Mouse (Mus musculus) midbrain, embryonic 11.5 days (tissue): Measurements from ENCODE around the gene 1600014C23Rik. TPM values are rescaled to one million over a fixed set of nuclear protein-coding genes. Genes with fewer than 3 reads are reported as not detected.

ENCODE experiments used
- ATAC-seq: fragments of 200-750 bp; cut with Nextera tagmentation; 2 replicates; pipeline ENCODE4 v1.8.0; 2017; ENCODE audit warnings: moderate TSS enrichment, moderate library complexity; ENCODE audit not compliant: low FRiP score
- DNase-seq: peaks from one replicate; pipeline ENCODE4 v3.0.0; 2015; ENCODE audit warnings: low spot score; ENCODE audit errors: missing footprints
- H3K27ac ChIP-seq: fragments of 300-500 bp; sonication (generic); 2 replicates; pipeline ENCODE4 v1.5.1; 2014; ENCODE audit warnings: low read depth, low read length
- H3K27me3 ChIP-seq: fragments of 300-500 bp; sonication (generic); 2 replicates; pipeline ENCODE4 v1.6.1; 2014; ENCODE audit warnings: mild to moderate bottlenecking, low read length, moderate library complexity, mixed read lengths; ENCODE audit not compliant: control insufficient read depth, insufficient read depth
- H3K36me3 ChIP-seq: fragments of 300-500 bp; sonication (generic); 2 replicates; pipeline ENCODE4 v1.6.1; 2014; ENCODE audit warnings: mild to moderate bottlenecking, low read length, moderate library complexity, mixed read lengths; ENCODE audit not compliant: control insufficient read depth, insufficient read depth
- H3K4me1 ChIP-seq: fragments of 300-500 bp; sonication (generic); 2 replicates; pipeline ENCODE4 v1.6.1; 2014; ENCODE audit warnings: low read length; ENCODE audit not compliant: control insufficient read depth, insufficient read depth
- H3K4me2 ChIP-seq: fragments of 300-500 bp; sonication (generic); 2 replicates; pipeline ENCODE4 v1.6.1; 2014; ENCODE audit warnings: mild to moderate bottlenecking, moderate library complexity
- H3K4me3 ChIP-seq: fragments of 300-500 bp; sonication (generic); 2 replicates; pipeline ENCODE4 v1.5.1; 2014; ENCODE audit warnings: low read depth, low read length
- H3K9ac ChIP-seq: fragments of 300-500 bp; sonication (generic); 2 replicates; pipeline ENCODE4 v1.6.1; 2014; ENCODE audit warnings: low read length
- H3K9me3 ChIP-seq: fragments of 300-500 bp; sonication (generic); 2 replicates; pipeline ENCODE4 v1.6.1; 2016; ENCODE audit warnings: low read length; ENCODE audit not compliant: control insufficient read depth
- WGBS: fragments of 180-500 bp; shearing (Covaris S2); extraction: QIAGEN DNeasy Blood & Tissue Kit; methylation state at CpG from one replicate; pipeline ENCODE4 v1.1.7; 2014; 5-methylcytosine and 5-hydroxymethylcytosine counted together
- polyA plus RNA-seq: library from polyadenylated mRNA; unstranded; fragments of >200 nt; fragmentation: Nextera tagmentation; extraction: Ambion mirVana; gene quantifications from 2 replicates; pipeline ENCODE4 v1.2.1, GENCODE M21; 2014

1600014C23Rik gene
- polyA plus RNA-seq, 1 experiment from 2014 or later = 0.48 TPM

GRCm38 (mm10) chr17:45756831-45757230 lies 23.2 kb upstream of the 1600014C23Rik start:
- Histone ChIP-seq H3K36me3 (no peaks in the 10 kb centered on the region), H3K27ac (no peak overlapping the region), H3K27me3 (no peaks in the 10 kb centered on the region), H3K4me1 (no peaks in the 10 kb centered on the region), H3K9ac (no peak overlapping the region), H3K4me3 (no peak overlapping the region), H3K9me3 (no peaks in the 10 kb centered on the region), H3K4me2 (no peak overlapping the region)
- no peak for ATAC-seq
- no peak for DNase-seq
- 79% methylated on average over 5 of the region's 5 CpGs for WGBS

DNA sequence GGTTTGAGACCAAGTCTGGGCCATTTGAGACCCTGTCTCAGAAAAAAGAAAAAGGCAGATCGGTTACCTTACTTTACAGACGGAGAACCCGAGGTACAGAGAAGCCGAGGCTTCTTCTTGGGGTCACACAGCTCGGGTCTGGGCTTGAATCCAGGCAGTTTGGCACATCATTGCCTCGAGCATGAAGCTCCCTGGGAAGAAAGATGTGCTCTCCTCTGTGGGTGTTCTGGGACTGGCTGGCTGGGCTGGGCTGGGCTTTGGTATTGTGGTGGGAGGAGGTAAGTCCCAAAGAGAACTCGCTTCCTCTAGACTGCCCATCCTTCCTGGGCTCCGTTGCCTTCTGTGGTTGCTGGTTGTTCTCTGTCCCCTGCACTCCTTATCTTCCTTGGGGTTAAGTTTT lies 22.7 kb upstream of the 1600014C23Rik start:
- DNase-seq (no peak), ATAC-seq (no peak)
- Histone ChIP-seq H3K36me3 (no peaks in the 10 kb centered on the region), H3K4me2 (no peak overlapping the region), H3K9ac (no peak overlapping the region), H3K4me1 (no peaks in the 10 kb centered on the region), H3K4me3 (no peak overlapping the region), H3K9me3 (no peaks in the 10 kb centered on the region), H3K27me3 (no peaks in the 10 kb centered on the region), H3K27ac (no peak overlapping the region)
- WGBS = 79% methylated on average over 8 of the region's 8 CpGs

GRCm38 (mm10) chr17:45754186-45754862 lies 20.7 kb upstream of the 1600014C23Rik start:
- H3K4me1 ChIP-seq = no peaks in the 10 kb centered on the region
- no peak overlapping the region for H3K27ac ChIP-seq
- no peaks in the 10 kb centered on the region for H3K9me3 ChIP-seq
- no peak for ATAC-seq
- no peak for DNase-seq
- no peak overlapping the region for H3K4me2 ChIP-seq
- H3K4me3 ChIP-seq = no peak overlapping the region
- no peak overlapping the region for H3K9ac ChIP-seq
- H3K27me3 ChIP-seq = no peaks in the 10 kb centered on the region
- WGBS = 85% methylated on average over 13 of the region's 13 CpGs
- H3K36me3 ChIP-seq = no peaks in the 10 kb centered on the region

DNA sequence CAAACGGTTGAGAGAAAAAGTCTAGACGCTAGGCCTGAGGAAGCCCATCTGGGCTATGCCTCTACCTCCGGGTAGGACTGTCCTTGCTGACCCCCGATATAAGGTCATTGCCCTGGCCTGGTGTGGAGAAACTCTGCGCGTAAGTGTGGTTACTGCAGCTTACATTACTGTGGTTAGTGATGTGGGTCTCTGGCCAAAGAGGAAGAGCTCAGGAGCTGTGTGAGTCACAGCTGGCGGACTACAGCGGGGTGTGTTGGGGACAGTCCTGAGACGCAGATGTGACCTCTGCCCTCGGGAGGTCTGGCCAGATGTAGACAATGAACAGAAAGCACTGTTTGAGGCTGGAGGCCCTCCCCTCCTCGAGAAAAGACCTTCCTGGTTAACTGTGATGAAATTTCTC lies 19.0 kb upstream of the 1600014C23Rik start:
- Histone ChIP-seq H3K27me3 (no peaks in the 10 kb centered on the region), H3K4me2 (no peak overlapping the region), H3K4me1 (no peaks in the 10 kb centered on the region), H3K36me3 (no peaks in the 10 kb centered on the region), H3K9ac (no peak overlapping the region), H3K4me3 (no peak overlapping the region), H3K9me3 (no peaks in the 10 kb centered on the region), H3K27ac (no peak overlapping the region)
- ATAC-seq (no peak), DNase-seq (no peak)
- 56% methylated on average over 11 of the region's 11 CpGs for WGBS

DNA sequence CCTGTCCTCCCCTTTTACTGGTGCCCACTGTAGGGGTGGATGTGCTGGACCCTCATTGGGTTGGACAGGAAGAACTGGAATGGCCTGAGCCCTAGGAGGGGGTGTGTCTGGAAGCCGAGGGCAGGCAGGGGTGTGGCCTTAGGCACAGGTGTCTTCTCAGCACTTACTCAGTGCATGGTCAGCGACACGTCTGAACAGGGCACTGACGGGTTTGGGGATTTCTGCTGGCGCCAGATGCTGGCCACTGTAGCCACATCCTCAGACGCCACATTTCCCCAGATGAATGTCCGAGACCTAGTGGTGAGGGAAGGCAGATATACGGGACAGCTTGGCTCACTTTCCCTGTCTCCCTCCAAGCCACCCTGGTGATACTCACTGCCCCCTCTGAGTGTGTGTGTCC lies 18.4 kb upstream of the 1600014C23Rik start:
- H3K4me2 ChIP-seq = no peak overlapping the region
- 87% methylated on average over 8 of the region's 8 CpGs for WGBS

GRCm38 (mm10) chr17:45751359-45751758 lies 17.7 kb upstream of the 1600014C23Rik start:
- H3K4me3 ChIP-seq = no peak overlapping the region
- H3K4me2 ChIP-seq = no peak overlapping the region
- DNase-seq (no peak), ATAC-seq (no peak)
- H3K4me1 ChIP-seq = no peaks in the 10 kb centered on the region
- no peaks in the 10 kb centered on the region for H3K9me3 ChIP-seq
- no peaks in the 10 kb centered on the region for H3K27me3 ChIP-seq
- no peak overlapping the region for H3K27ac ChIP-seq
- 100% methylated on average over 1 of the region's 1 CpGs for WGBS
- no peaks in the 10 kb centered on the region for H3K36me3 ChIP-seq
- no peak overlapping the region for H3K9ac ChIP-seq

More for the DNA sequence above, 18.4 kb upstream of the 1600014C23Rik start:
- Histone ChIP-seq H3K9me3 (no peaks in the 10 kb centered on the region), H3K36me3 (no peaks in the 10 kb centered on the region), H3K4me3 (no peak overlapping the region), H3K27me3 (no peaks in the 10 kb centered on the region), H3K9ac (no peak overlapping the region), H3K4me1 (no peaks in the 10 kb centered on the region), H3K27ac (no peak overlapping the region)
- no peak for ATAC-seq
- no peak for DNase-seq

DNA sequence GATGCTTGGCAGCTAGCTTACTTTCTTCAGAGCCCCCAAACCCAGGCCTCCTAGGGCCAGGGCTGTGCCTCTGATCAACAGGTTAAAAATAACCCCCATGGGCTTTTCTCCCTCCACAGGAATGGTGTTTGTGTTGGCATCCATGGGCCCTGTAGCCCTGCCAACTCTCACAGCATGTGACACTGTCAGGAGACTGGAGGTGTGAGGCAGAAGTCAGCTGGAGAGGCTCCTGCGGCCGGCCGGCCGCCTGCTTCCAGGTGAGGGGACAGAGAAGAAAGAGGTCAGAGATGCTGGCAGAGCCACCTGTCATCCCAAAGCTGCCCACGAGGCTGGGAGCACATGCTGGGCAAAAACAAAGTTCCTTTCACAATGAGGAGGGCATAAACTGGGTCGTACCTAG lies 15.5 kb upstream of the 1600014C23Rik start:
- no peaks in the 10 kb centered on the region for H3K36me3 ChIP-seq
- WGBS = 75% methylated on average over 6 of the region's 6 CpGs
- ATAC-seq = no peak
- no peak overlapping the region for H3K9ac ChIP-seq
- DNase-seq = no peak
- no peaks in the 10 kb centered on the region for H3K4me1 ChIP-seq
- no peaks in the 10 kb centered on the region for H3K9me3 ChIP-seq
- H3K4me3 ChIP-seq = no peak overlapping the region
- H3K27me3 ChIP-seq = no peaks in the 10 kb centered on the region
- no peak overlapping the region for H3K27ac ChIP-seq
- no peak overlapping the region for H3K4me2 ChIP-seq

- Histone ChIP-seq H3K27ac (no peak overlapping the region), H3K9me3 (no peaks in the 10 kb centered on the region), H3K4me1 (no peaks in the 10 kb centered on the region), H3K4me2 (no peak overlapping the region), H3K9ac (no peak overlapping the region), H3K4me3 (no peak overlapping the region), H3K27me3 (no peaks in the 10 kb centered on the region), H3K36me3 (no peaks in the 10 kb centered on the region)
- ATAC-seq (no peak), DNase-seq (no peak)
- WGBS = 72% methylated on average over 16 of the region's 16 CpGs
Observed at GRCm38 (mm10) chr17:45747858-45748785, 14.5 kb upstream of the 1600014C23Rik start.

- Histone ChIP-seq H3K27me3 (no peaks in the 10 kb centered on the region), H3K36me3 (no peaks in the 10 kb centered on the region), H3K4me1 (no peaks in the 10 kb centered on the region), H3K9ac (no peak overlapping the region), H3K4me3 (no peak overlapping the region), H3K27ac (no peak overlapping the region), H3K4me2 (no peak overlapping the region), H3K9me3 (no peaks in the 10 kb centered on the region)
- DNase-seq (no peak), ATAC-seq (no peak)
- WGBS = 95% methylated on average over 4 of the region's 4 CpGs
Observed at GRCm38 (mm10) chr17:45747293-45747692, 13.6 kb upstream of the 1600014C23Rik start.
